20 mouse cellular contexts compared by ENCODE assay signal in the genomic region with DNA sequence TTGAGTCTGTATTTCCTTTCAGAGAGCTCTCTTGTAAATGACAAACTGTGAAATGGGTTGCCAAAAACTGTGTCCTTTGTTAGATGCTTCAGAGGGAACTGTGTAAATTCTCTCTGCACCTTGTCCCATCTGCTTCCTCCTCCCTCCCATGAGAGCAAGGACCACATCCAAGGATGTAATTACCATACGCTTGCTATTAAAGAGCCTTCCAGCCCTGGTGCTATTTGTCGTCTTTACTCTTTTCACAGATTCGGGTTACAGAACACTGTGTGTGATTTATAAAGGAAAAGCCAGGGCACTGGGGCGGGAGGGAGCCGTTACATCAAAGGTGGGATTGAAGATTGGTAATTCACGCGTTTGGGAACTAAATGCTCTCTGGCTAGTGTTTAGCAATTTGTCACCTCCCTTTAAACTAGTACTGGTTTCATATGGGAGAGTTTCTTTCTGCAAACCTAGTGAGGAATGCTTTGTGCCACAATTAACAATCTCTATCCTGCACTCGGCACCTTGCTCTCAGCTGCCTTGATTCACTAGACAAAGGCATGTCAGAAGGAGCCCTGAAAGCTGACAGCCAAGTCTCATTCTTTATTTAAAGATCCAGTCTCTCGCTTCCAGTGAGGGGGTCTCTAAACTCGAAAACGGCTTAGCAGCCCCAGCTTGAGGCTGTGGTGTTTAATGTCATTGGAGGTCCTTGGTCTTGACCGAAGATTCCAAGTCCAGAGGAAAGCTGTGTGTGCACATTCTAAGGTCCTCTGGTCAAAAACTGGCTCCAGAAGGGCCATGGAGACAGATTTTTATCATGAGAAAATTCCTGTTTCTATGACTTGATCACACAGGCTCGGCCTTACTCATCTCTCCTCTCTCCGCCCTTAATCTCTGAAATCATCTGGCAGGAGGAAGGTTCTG. TPM values are rescaled to one million over a fixed set of nuclear protein-coding genes. Genes with fewer than 3 reads are reported as not detected.
DNase-seq lines count a peak whose midpoint lies in the region; ATAC-seq lines count a peak whose summit lies in the region.
"Had no signal": no experiment of that assay in that cellular context is flagged by ENCODE, and none has a peak within 500 bp of the region (broad histone marks: within the 10 kb centered on the region; RNA-seq: fewer than 3 reads in every experiment).

No protein-coding gene starts in this region.

- no peaks in the 10 kb centered on the region for H3K36me3 ChIP-seq in heart, embryonic 10.5 days
- no peaks in the 10 kb centered on the region for H3K36me3 ChIP-seq in forebrain, embryonic 10.5 days (replicated peaks)
- no peaks in the 10 kb centered on the region for H3K36me3 ChIP-seq in hindbrain, embryonic 11.5 days (ENCODE audit: control insufficient read depth, insufficient read depth, low read length)
- H3K36me3 ChIP-seq in midbrain, embryonic 13.5 days, result no peaks in the 10 kb centered on the region
- H3K36me3 ChIP-seq: embryonic facial prominence, embryonic 15.5 days; heart, embryonic 12.5 days had no signal

- peak overlapping the region; percentile 11 for H3K9ac ChIP-seq in hindbrain, embryonic 11.5 days (ENCODE audit: low read depth, low read length)
- H3K9ac ChIP-seq in midbrain, embryonic 13.5 days (replicated peaks), result peak overlapping the region; percentile 43
- H3K9ac ChIP-seq: embryonic facial prominence, embryonic 15.5 days; heart, embryonic 12.5 days; liver, embryonic 14.5 days had no signal

- H3K9me3 ChIP-seq in heart, embryonic 10.5 days, result no peaks in the 10 kb centered on the region
- H3K9me3 ChIP-seq in forebrain, embryonic 10.5 days, result no peaks in the 10 kb centered on the region
- H3K9me3 ChIP-seq in hindbrain, embryonic 11.5 days (ENCODE audit: control insufficient read depth, low read length), result no peaks in the 10 kb centered on the region
- H3K9me3 ChIP-seq in midbrain, embryonic 13.5 days, result no peaks in the 10 kb centered on the region
- H3K9me3 ChIP-seq: embryonic facial prominence, embryonic 15.5 days; heart, embryonic 12.5 days had no signal

- WGBS in heart, embryonic 10.5 days, result 24% methylated on average over 14 of the region's 14 CpGs
- WGBS in forebrain, embryonic 10.5 days, result 19% methylated on average over 14 of the region's 14 CpGs
- 31% methylated on average over 14 of the region's 14 CpGs for WGBS in hindbrain, embryonic 11.5 days
- WGBS in midbrain, embryonic 13.5 days, result 16% methylated on average over 14 of the region's 14 CpGs

- H3K27ac ChIP-seq in heart, embryonic 10.5 days, result no peak overlapping the region
- H3K27ac ChIP-seq in forebrain, embryonic 10.5 days, result peak overlapping the region; percentile 70
- H3K27ac ChIP-seq in hindbrain, embryonic 11.5 days (ENCODE audit: low read depth, low read length), result peak overlapping the region; percentile 36; the same call in 1 of the 2 replicates
- peak overlapping the region; percentile 59 for H3K27ac ChIP-seq in midbrain, embryonic 13.5 days
- H3K27ac ChIP-seq: embryonic facial prominence, embryonic 15.5 days; liver, embryonic 14.5 days had no signal

- H3K4me2 ChIP-seq in hindbrain, embryonic 11.5 days (replicated peaks; ENCODE audit: low read depth, low read length), result no peak overlapping the region
- peak overlapping the region; percentile 17; the same call in 1 of the 2 replicates for H3K4me2 ChIP-seq in midbrain, embryonic 13.5 days (replicated peaks)
- H3K4me2 ChIP-seq: embryonic facial prominence, embryonic 15.5 days; heart, embryonic 12.5 days had no signal

- peaks cover 20% of the 10 kb centered on the region for H3K4me1 ChIP-seq in heart, embryonic 10.5 days
- H3K4me1 ChIP-seq in forebrain, embryonic 10.5 days, result peaks cover 44% of the 10 kb centered on the region
- peaks cover 2% of the 10 kb centered on the region; the same call in 1 of the 2 replicates for H3K4me1 ChIP-seq in hindbrain, embryonic 11.5 days (replicated peaks; ENCODE audit: control insufficient read depth, insufficient read depth, low read length)
- peaks cover 44% of the 10 kb centered on the region for H3K4me1 ChIP-seq in midbrain, embryonic 13.5 days (replicated peaks)

- DNase-seq in heart, embryonic 10.5 days (ENCODE audit: low spot score), result peak; percentile 50
- DNase-seq in heart, adult 18-20 months, result no peak
- no peak for DNase-seq in forebrain, embryonic 10.5 days (ENCODE audit: extremely low spot score, low spot score)
- peak; percentile 25 for DNase-seq in hindbrain, embryonic 11.5 days (ENCODE audit: low spot score)
- no peak for DNase-seq in testis, postnatal 10 days (ENCODE audit: low spot score)
- DNase-seq in cerebellum, adult 9-10 months, result no peak
- no peak for DNase-seq in right cerebral cortex, postnatal 36 days (ENCODE audit: low spot score in 2 of 2)
- DNase-seq: adrenal gland, postnatal 25 days; cerebellum, postnatal 36 days; gastrocnemius, postnatal 14 days; kidney, adult 18-20 months; kidney, postnatal 4 days; layer of hippocampus, postnatal 36 days; lung, postnatal 10 days; right cerebral cortex, postnatal 14 days had no signal

- H3K4me3 ChIP-seq in heart, embryonic 10.5 days, result no peak overlapping the region
- H3K4me3 ChIP-seq in forebrain, embryonic 10.5 days, result peak overlapping the region; percentile 9; the same call in 1 of the 2 replicates
- no peak overlapping the region for H3K4me3 ChIP-seq in hindbrain, embryonic 11.5 days (ENCODE audit: low read depth, low read length)
- no peak overlapping the region for H3K4me3 ChIP-seq in midbrain, embryonic 13.5 days (replicated peaks)
- H3K4me3 ChIP-seq: embryonic facial prominence, embryonic 15.5 days; heart, embryonic 12.5 days had no signal

- ATAC-seq in hindbrain, embryonic 11.5 days (ENCODE audit: low FRiP score), result no peak
- no peak for ATAC-seq in midbrain, embryonic 13.5 days
- ATAC-seq: activated CD4-positive, CD25-positive, alpha-beta regulatory T cell, adult 4 months had no signal

- H3K27me3 ChIP-seq in heart, embryonic 10.5 days (ENCODE audit: insufficient read depth, poor library complexity, severe bottlenecking), result peaks cover 52% of the 10 kb centered on the region
- peaks cover 53% of the 10 kb centered on the region for H3K27me3 ChIP-seq in forebrain, embryonic 10.5 days (ENCODE audit: poor library complexity, severe bottlenecking)
- 0 out of 2 replicates have a peak, but pooled peaks cover 2% of the 10 kb centered on the region for H3K27me3 ChIP-seq in hindbrain, embryonic 11.5 days (ENCODE audit: control insufficient read depth, insufficient read depth, low read length)
- H3K27me3 ChIP-seq in midbrain, embryonic 13.5 days, result peaks cover 14% of the 10 kb centered on the region

RNA-seq across cellular contexts. Expression of a gene that starts 22.5 kb away (rescaled TPM):
- 3.4 and 3.9 TPM in 2 replicates for polyA plus RNA-seq in heart, embryonic 10.5 days (2016; fragmentation: Nextera tagmentation; extraction: Ambion mirVana)
- 10 to 100 TPM; 17.0 to 18.4 TPM for total RNA-seq in heart, adult 18-20 months (2021)
- 7.9 and 10.0 TPM in 2 replicates for polyA plus RNA-seq in forebrain, embryonic 10.5 days (2016; fragmentation: Nextera tagmentation; extraction: Ambion mirVana)
- polyA plus RNA-seq in hindbrain, embryonic 11.5 days (2014; fragmentation: Nextera tagmentation; extraction: Ambion mirVana), result 32.4 and 37.7 TPM in 2 replicates
- polyA plus RNA-seq in midbrain, embryonic 13.5 days (2015; fragmentation: Nextera tagmentation; extraction: Ambion mirVana), result 78.4 and 81.2 TPM in 2 replicates

Comparison
In these comparisons a context has a peak if more than half of its experiments do, and no peak if none do; other contexts are left out.
1. DNase-seq: peak in heart, embryonic 10.5 days (single experiment) and hindbrain, embryonic 11.5 days (single experiment); none in heart, adult 18-20 months (0 of 2), forebrain, embryonic 10.5 days (single experiment), testis, postnatal 10 days (single experiment), cerebellum, adult 9-10 months (single experiment) and right cerebral cortex, postnatal 36 days (0 of 2).